Mouse (Mus musculus) hindbrain, embryonic 13.5 days (tissue): ENCODE measurements at regions not wholly inside any gene's neighbourhood (a gene's known extent, or its start where the extent isn't known, plus 50 kb on each side); places are given as distances from the start of the nearest gene placed in this dataset.

Experiments used
- ATAC-seq: fragments of 200-750 bp; cut with Nextera tagmentation; 2 replicates; pipeline ENCODE4 v1.8.0; 2017; ENCODE audit warnings: moderate TSS enrichment; ENCODE audit not compliant: low FRiP score
- H3K27ac ChIP-seq: fragments of 300-500 bp; sonication (generic); 2 replicates; pipeline ENCODE4 v1.5.1; 2015; ENCODE audit warnings: inconsistent platforms, mild to moderate bottlenecking, moderate library complexity
- H3K27me3 ChIP-seq: fragments of 300-500 bp; sonication (generic); 2 replicates; pipeline ENCODE4 v1.6.1; 2015; ENCODE audit warnings: mild to moderate bottlenecking, inconsistent platforms
- H3K36me3 ChIP-seq: fragments of 300-500 bp; sonication (generic); 2 replicates; pipeline ENCODE4 v1.6.1; 2015; ENCODE audit warnings: mild to moderate bottlenecking, inconsistent platforms
- H3K4me1 ChIP-seq: fragments of 300-500 bp; sonication (generic); replicated peaks from 2 replicates; pipeline ENCODE4 v1.6.1; 2015; ENCODE audit warnings: inconsistent platforms
- H3K4me2 ChIP-seq: fragments of 300-500 bp; sonication (generic); 2 replicates; pipeline ENCODE4 v1.6.1; 2015; ENCODE audit warnings: inconsistent platforms, mild to moderate bottlenecking, moderate library complexity
- H3K4me3 ChIP-seq: fragments of 300-500 bp; sonication (generic); 2 replicates; pipeline ENCODE4 v1.5.1; 2015; ENCODE audit warnings: mild to moderate bottlenecking, inconsistent platforms
- H3K9ac ChIP-seq: fragments of 300-500 bp; sonication (generic); 2 replicates; pipeline ENCODE4 v1.6.1; 2015; ENCODE audit warnings: mild to moderate bottlenecking, inconsistent platforms
- H3K9me3 ChIP-seq: fragments of 300-500 bp; sonication (generic); 2 replicates; pipeline ENCODE4 v1.6.1; 2016; ENCODE audit warnings: inconsistent platforms
- WGBS: fragments of 180-500 bp; shearing (Covaris S2); methylation state at CpG from one replicate; pipeline ENCODE4 v1.1.7; 2015; 5-methylcytosine and 5-hydroxymethylcytosine counted together

- no peak overlapping the region for H3K4me3 ChIP-seq
- H3K9me3 ChIP-seq, result no peaks in the 10 kb centered on the region
- no peaks in the 10 kb centered on the region for H3K4me1 ChIP-seq
- no peak for ATAC-seq
- 92% methylated on average over 5 of the region's 5 CpGs for WGBS
- no peaks in the 10 kb centered on the region for H3K36me3 ChIP-seq
- H3K27ac ChIP-seq, result no peak overlapping the region
- 0 out of 2 replicates have a peak, but pooled peaks cover 3% of the 10 kb centered on the region for H3K27me3 ChIP-seq
- H3K9ac ChIP-seq, result no peak overlapping the region
- H3K4me2 ChIP-seq, result no peak overlapping the region
These were observed 160.1 kb upstream of the Dynlrb2 start for GRCm38 (mm10) chr8:116344590-116345222.

- H3K36me3 ChIP-seq, result no peaks in the 10 kb centered on the region
- H3K27ac ChIP-seq, result no peak overlapping the region
- ATAC-seq, result no peak
- 77% methylated on average over 5 of the region's 5 CpGs for WGBS
- no peak overlapping the region for H3K4me3 ChIP-seq
- no peak overlapping the region for H3K9ac ChIP-seq
- no peaks in the 10 kb centered on the region for H3K9me3 ChIP-seq
- no peak overlapping the region for H3K4me2 ChIP-seq
- 0 out of 2 replicates have a peak, but pooled peaks cover 3% of the 10 kb centered on the region for H3K27me3 ChIP-seq
- H3K4me1 ChIP-seq, result no peaks in the 10 kb centered on the region
These were observed 161.2 kb upstream of the Dynlrb2 start for GRCm38 (mm10) chr8:116343534-116343933.

GRCm38 (mm10) chr8:116334772-116335171, 170.0 kb upstream of the Dynlrb2 start:
- no peak overlapping the region for H3K27ac ChIP-seq
- H3K9ac ChIP-seq, result no peak overlapping the region
- no peak overlapping the region for H3K4me3 ChIP-seq
- no peak for ATAC-seq
- H3K4me2 ChIP-seq, result no peak overlapping the region
- WGBS, result 84% methylated on average over 3 of the region's 3 CpGs
- no peaks in the 10 kb centered on the region for H3K9me3 ChIP-seq
- H3K36me3 ChIP-seq, result no peaks in the 10 kb centered on the region
- H3K27me3 ChIP-seq, result no peaks in the 10 kb centered on the region
- H3K4me1 ChIP-seq, result no peaks in the 10 kb centered on the region

GRCm38 (mm10) chr8:116334101-116334500, 170.7 kb upstream of the Dynlrb2 start:
- no peaks in the 10 kb centered on the region for H3K27me3 ChIP-seq
- no peaks in the 10 kb centered on the region for H3K9me3 ChIP-seq
- no peak for ATAC-seq
- no peaks in the 10 kb centered on the region for H3K4me1 ChIP-seq
- no peak overlapping the region for H3K9ac ChIP-seq
- no peak overlapping the region for H3K4me2 ChIP-seq
- no peak overlapping the region for H3K4me3 ChIP-seq
- WGBS, result 89% methylated on average over 3 of the region's 3 CpGs
- H3K36me3 ChIP-seq, result no peaks in the 10 kb centered on the region
- no peak overlapping the region for H3K27ac ChIP-seq

GRCm38 (mm10) chr8:116320014-116320680, 184.6 kb upstream of the Dynlrb2 start:
- WGBS, result 82% methylated on average over 13 of the region's 13 CpGs
- Histone ChIP-seq H3K9me3 (no peaks in the 10 kb centered on the region), H3K36me3 (no peaks in the 10 kb centered on the region), H3K4me3 (no peak overlapping the region), H3K9ac (no peak overlapping the region), H3K4me1 (peaks cover 9% of the 10 kb centered on the region; the same call in 1 of the 2 replicates), H3K27ac (no peak overlapping the region), H3K27me3 (no peaks in the 10 kb centered on the region), H3K4me2 (no peak overlapping the region)
- ATAC-seq, result no peak

- H3K9ac ChIP-seq, result no peak overlapping the region
- no peak overlapping the region for H3K27ac ChIP-seq
- no peaks in the 10 kb centered on the region for H3K27me3 ChIP-seq
- H3K4me2 ChIP-seq, result no peak overlapping the region
- H3K4me3 ChIP-seq, result no peak overlapping the region
- H3K36me3 ChIP-seq, result no peaks in the 10 kb centered on the region
- peaks cover 9% of the 10 kb centered on the region; the same call in 1 of the 2 replicates for H3K4me1 ChIP-seq
- 57% methylated on average over 5 of the region's 5 CpGs for WGBS
- no peaks in the 10 kb centered on the region for H3K9me3 ChIP-seq
- no peak for ATAC-seq
These were observed 189.4 kb upstream of the Dynlrb2 start for GRCm38 (mm10) chr8:116315410-116315809.

- Histone ChIP-seq H3K36me3 (no peaks in the 10 kb centered on the region), H3K27ac (no peak overlapping the region), H3K9ac (no peak overlapping the region), H3K4me1 (peaks cover 9% of the 10 kb centered on the region; the same call in 1 of the 2 replicates), H3K4me2 (no peak overlapping the region), H3K4me3 (no peak overlapping the region), H3K27me3 (no peaks in the 10 kb centered on the region), H3K9me3 (no peaks in the 10 kb centered on the region)
- no peak for ATAC-seq
- 91% methylated on average over 12 of the region's 12 CpGs for WGBS
These were observed 190.2 kb upstream of the Dynlrb2 start for GRCm38 (mm10) chr8:116314429-116315092.

GRCm38 (mm10) chr8:116298891-116299290, 205.9 kb upstream of the Dynlrb2 start:
- WGBS, result 94% methylated on average over 7 of the region's 7 CpGs
- H3K27ac ChIP-seq, result no peak overlapping the region
- no peak overlapping the region for H3K4me3 ChIP-seq

GRCm38 (mm10) chr8:116290671-116291245, 214.0 kb upstream of the Dynlrb2 start:
- no peaks in the 10 kb centered on the region for H3K4me1 ChIP-seq
- no peaks in the 10 kb centered on the region for H3K27me3 ChIP-seq
- no peak overlapping the region for H3K9ac ChIP-seq
- H3K27ac ChIP-seq, result no peak overlapping the region
- H3K4me3 ChIP-seq, result no peak overlapping the region
- no peaks in the 10 kb centered on the region for H3K36me3 ChIP-seq
- ATAC-seq, result no peak
- 79% methylated on average over 6 of the region's 6 CpGs for WGBS
- no peak overlapping the region for H3K4me2 ChIP-seq
- no peaks in the 10 kb centered on the region for H3K9me3 ChIP-seq

More at GRCm38 (mm10) chr8:116298891-116299290, 205.9 kb upstream of the Dynlrb2 start:
- Histone ChIP-seq H3K27me3 (no peaks in the 10 kb centered on the region), H3K4me2 (no peak overlapping the region), H3K36me3 (no peaks in the 10 kb centered on the region), H3K4me1 (no peaks in the 10 kb centered on the region), H3K9ac (no peak overlapping the region), H3K9me3 (no peaks in the 10 kb centered on the region)
- ATAC-seq, result no peak

GRCm38 (mm10) chr8:116289237-116289636, 215.5 kb upstream of the Dynlrb2 start:
- no peak for ATAC-seq

GRCm38 (mm10) chr8:116283990-116284389, 220.8 kb upstream of the Dynlrb2 start:
- ATAC-seq, result no peak
- no peak overlapping the region for H3K4me2 ChIP-seq
- no peaks in the 10 kb centered on the region for H3K27me3 ChIP-seq
- 45% methylated on average over 2 of the region's 3 CpGs for WGBS
- H3K9ac ChIP-seq, result no peak overlapping the region
- no peaks in the 10 kb centered on the region for H3K36me3 ChIP-seq
- no peaks in the 10 kb centered on the region for H3K9me3 ChIP-seq
- H3K27ac ChIP-seq, result no peak overlapping the region
- no peaks in the 10 kb centered on the region for H3K4me1 ChIP-seq
- no peak overlapping the region for H3K4me3 ChIP-seq

More at GRCm38 (mm10) chr8:116289237-116289636, 215.5 kb upstream of the Dynlrb2 start:
- WGBS, result 84% methylated on average over 2 of the region's 2 CpGs
- no peaks in the 10 kb centered on the region for H3K27me3 ChIP-seq
- H3K27ac ChIP-seq, result no peak overlapping the region
- no peak overlapping the region for H3K4me3 ChIP-seq
- no peak overlapping the region for H3K4me2 ChIP-seq
- H3K4me1 ChIP-seq, result no peaks in the 10 kb centered on the region
- H3K9ac ChIP-seq, result no peak overlapping the region
- H3K9me3 ChIP-seq, result no peaks in the 10 kb centered on the region
- H3K36me3 ChIP-seq, result no peaks in the 10 kb centered on the region

- 91% methylated on average over 5 of the region's 5 CpGs for WGBS
- no peak overlapping the region for H3K27ac ChIP-seq
These were observed 222.4 kb upstream of the Dynlrb2 start for GRCm38 (mm10) chr8:116282341-116282740.

More at GRCm38 (mm10) chr8:116282341-116282740, 222.4 kb upstream of the Dynlrb2 start:
- H3K36me3 ChIP-seq, result no peaks in the 10 kb centered on the region
- H3K4me2 ChIP-seq, result no peak overlapping the region
- no peaks in the 10 kb centered on the region for H3K9me3 ChIP-seq
- no peaks in the 10 kb centered on the region for H3K27me3 ChIP-seq
- no peak overlapping the region for H3K4me3 ChIP-seq
- no peaks in the 10 kb centered on the region for H3K4me1 ChIP-seq
- ATAC-seq, result no peak
- no peak overlapping the region for H3K9ac ChIP-seq
